Mouse (Mus musculus) B cell, adult 2 months (primary cell): ENCODE data around the gene Olfr51.
A peak's percentile ranks its signal among the peaks of the same experiment; 100 is the strongest.
"Not testable (repeated sequence)": the region's sequence is repeated elsewhere in the genome, so short reads cannot be mapped to it uniquely, and the experiment has no call there.

ENCODE experiments used
- DNase-seq, 2 experiments: peaks; one replicate each; pipeline ENCODE4 v3.0.0; 2022

Gene Olfr51

GRCm38 (mm10) chr11:51003296-51003695, at the start of gene Olfr51:
Gene Olfr51 (plus strand): TSS chr11:51003596.
- no peak for DNase-seq

GRCm38 (mm10) chr11:50953665-50954064, 49.7 kb upstream of the Olfr51 start, which contains the start of gene Prop1:
Gene Prop1 (minus strand): TSS chr11:50953765.
- DNase-seq = no peak

GRCm38 (mm10) chr11:50964886-50965285, 38.5 kb upstream of the Olfr51 start:
- no peak for DNase-seq

GRCm38 (mm10) chr11:50966230-50966629, 37.2 kb upstream of the Olfr51 start, which contains the start of gene Olfr1378:
Gene Olfr1378 (plus strand): TSS chr11:50966530.
- DNase-seq = no peak

GRCm38 (mm10) chr11:50977216-50977615, 26.2 kb upstream of the Olfr51 start:
- no peak for DNase-seq

GRCm38 (mm10) chr11:50981667-50982066, 21.7 kb upstream of the Olfr51 start, which contains the start of gene Olfr1377:
Gene Olfr1377 (plus strand): TSS chr11:50981967.
- DNase-seq = no peak

- DNase-seq = no peak
Measured at GRCm38 (mm10) chr11:51011821-51012220, 8.4 kb downstream of the Olfr51 start.

GRCm38 (mm10) chr11:51013936-51014335, 10.5 kb downstream of the Olfr51 start, which contains the start of gene Olfr54:
Gene Olfr54 (plus strand): TSS chr11:51014236.
- DNase-seq = no peak

- no peak for DNase-seq
Measured at GRCm38 (mm10) chr11:51016341-51016740, 12.9 kb downstream of the Olfr51 start.

- not testable (repeated sequence) for DNase-seq
Measured at GRCm38 (mm10) chr11:51026811-51027210, 23.4 kb downstream of the Olfr51 start.

GRCm38 (mm10) chr11:51029381-51029780, 26.0 kb downstream of the Olfr51 start:
- DNase-seq = not testable (repeated sequence)

- no peak for DNase-seq
Measured at GRCm38 (mm10) chr11:51030225-51030624, 26.8 kb downstream of the Olfr51 start.

GRCm38 (mm10) chr11:51032851-51033250, 29.5 kb downstream of the Olfr51 start:
- DNase-seq = peak; percentile 34 to 39

- DNase-seq = not testable (repeated sequence)
Measured at GRCm38 (mm10) chr11:51034141-51034540, 30.7 kb downstream of the Olfr51 start.

- no peak for DNase-seq
Measured at GRCm38 (mm10) chr11:51035951-51036350, 32.6 kb downstream of the Olfr51 start.

GRCm38 (mm10) chr11:51044776-51045175, 41.4 kb downstream of the Olfr51 start:
- not testable (repeated sequence) for DNase-seq

- not testable (repeated sequence) for DNase-seq
Measured at GRCm38 (mm10) chr11:51047809-51048208, 44.4 kb downstream of the Olfr51 start, which contains the start of gene Olfr1375. Gene Olfr1375 (plus strand): TSS chr11:51048109.

- no peak for DNase-seq
Measured at GRCm38 (mm10) chr11:51051678-51052077, 48.3 kb downstream of the Olfr51 start.

GRCm38 (mm10) chr11:51053230-51053629, 49.8 kb downstream of the Olfr51 start:
- DNase-seq = no peak

GRCm38 (mm10) chr11:51059151-51059571, 55.8 kb downstream of the Olfr51 start, which contains the start of gene Zfp354a:
Gene Zfp354a (plus strand): TSS chr11:51059257.
- no peak for DNase-seq
